Mouse (Mus musculus): Measurements from ENCODE around the gene Pitpna.

DNA sequence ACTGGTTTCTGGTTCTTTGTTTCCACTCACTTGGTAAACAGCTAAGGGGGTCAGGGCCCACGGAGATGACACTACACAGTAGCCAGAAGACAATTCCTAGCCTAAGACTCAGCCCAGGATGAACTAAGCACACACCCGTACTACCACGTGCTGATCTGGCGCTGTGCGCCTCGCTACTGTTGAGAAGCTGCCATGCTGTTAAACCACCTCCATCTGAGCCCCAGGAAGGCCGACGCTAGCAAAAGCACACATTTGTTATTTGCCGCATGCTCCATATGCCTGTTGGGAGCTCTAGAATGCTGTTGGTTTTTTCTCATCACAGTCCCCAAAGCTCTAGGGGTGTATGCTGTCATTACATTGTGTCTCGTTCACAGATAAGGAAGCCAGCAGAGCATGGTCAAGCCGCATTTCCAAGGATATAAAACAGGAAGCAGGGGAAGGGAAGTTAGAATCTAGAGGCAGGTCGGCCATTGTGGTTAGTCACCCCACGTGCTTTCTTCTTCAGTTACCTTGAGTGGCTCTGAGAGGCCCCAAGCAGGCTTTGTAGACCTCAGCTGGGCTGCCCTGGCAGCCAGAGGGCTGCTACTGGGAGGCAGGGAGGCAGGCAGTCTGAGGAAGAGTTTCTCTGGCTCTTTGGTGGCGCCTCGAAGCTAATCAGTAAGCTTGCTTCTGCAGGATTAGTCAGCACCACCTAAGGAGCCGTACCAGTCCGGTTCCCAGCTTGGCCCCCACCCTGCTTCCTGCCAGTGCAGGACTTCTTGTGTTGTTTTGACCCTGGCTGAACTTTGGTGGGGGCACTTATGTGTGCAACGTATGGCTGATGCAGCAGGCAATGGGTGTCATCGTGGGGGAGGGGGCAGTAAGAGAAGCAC lies 47.0 kb upstream of the Pitpna start:
- no peak for TF ChIP-seq EP300 (IDR thresholded peaks at IDR 0.05; ENCODE audit: low read depth)
- TF ChIP-seq CTCF (IDR thresholded peaks at IDR 0.05; ENCODE audit: low read depth), result no peak

Measured in liver, postnatal 0 days (tissue).